Mouse (Mus musculus): ENCODE data around the gene Olfr1501. TPM values are rescaled to one million over a fixed set of nuclear protein-coding genes. Genes with fewer than 3 reads are reported as not detected.
"Not testable (repeated sequence)": the region's sequence is repeated elsewhere in the genome, so short reads cannot be mapped to it uniquely, and the experiment has no call there.

Gene Olfr1501
- not detected in 2 replicates for polyA plus RNA-seq (2015; fragmentation: Nextera tagmentation; extraction: Ambion mirVana)

DNA sequence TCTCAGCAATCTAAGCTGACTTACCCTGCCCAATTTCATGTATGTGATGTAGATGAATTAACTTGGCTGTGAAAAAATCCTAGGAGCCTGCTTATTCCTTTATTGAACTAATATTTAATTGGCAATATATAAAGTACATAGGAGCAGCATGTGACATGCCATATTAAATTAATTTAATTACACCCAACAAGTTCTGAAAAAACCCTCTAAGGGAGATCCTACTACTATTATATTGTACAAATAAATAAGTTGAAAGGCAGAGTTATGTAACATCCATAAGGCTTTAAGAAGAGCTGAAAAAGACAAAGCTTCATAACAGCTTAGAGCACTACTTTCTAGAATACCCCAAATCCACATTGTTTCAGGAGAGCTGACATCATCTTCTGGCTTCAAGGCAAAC lies at the start of gene Olfr1501:
Gene Olfr1501, minus strand, starts transcription at position 101 of the 400 bp plus-strand sequence.
- H3K4me2 ChIP-seq (ENCODE audit: low read length); ATAC-seq (replicated peaks; ENCODE audit: low FRiP score, low read depth); H3K9me3 ChIP-seq (replicated peaks; ENCODE audit: low read length); H3K4me1 ChIP-seq (replicated peaks; ENCODE audit: insufficient read depth, low read length); H3K36me3 ChIP-seq (ENCODE audit: insufficient read depth, low read length); H3K4me3 ChIP-seq (replicated peaks; ENCODE audit: low read depth, low read length); H3K9ac ChIP-seq (ENCODE audit: low read depth, low read length); H3K27me3 ChIP-seq (ENCODE audit: insufficient read depth, low read length); H3K27ac ChIP-seq; DNase-seq (ENCODE audit: low spot score): not testable (repeated sequence)

DNA sequence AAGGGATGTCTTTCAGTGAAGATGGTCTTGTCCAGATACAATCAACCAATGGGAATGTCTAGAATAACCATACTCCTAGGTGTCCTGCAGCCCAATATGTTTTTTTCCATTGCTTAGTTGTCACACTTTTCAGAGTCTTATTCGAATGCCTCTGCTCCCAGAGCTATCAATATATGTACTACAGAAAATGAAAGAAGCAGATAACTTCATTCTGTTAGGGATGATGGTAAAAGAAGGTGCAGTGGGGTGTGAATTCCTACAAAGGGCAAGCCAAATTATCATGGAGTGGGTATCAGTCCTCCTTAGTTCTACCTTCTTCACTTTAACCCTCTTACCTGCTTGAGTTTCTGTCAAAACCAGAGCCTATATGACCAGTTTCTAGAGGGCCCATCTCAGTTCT lies 47.3 kb upstream of the Olfr1501 start, which contains the start of gene Olfr1504:
Gene Olfr1504, minus strand, starts transcription at position 101 of the 400 bp plus-strand sequence.
- Histone ChIP-seq H3K4me2 (ENCODE audit: low read length) (no peak within 1 kb of the TSS), H3K36me3 (ENCODE audit: insufficient read depth, low read length) (no peaks in the 10 kb centered on the region), H3K9ac (ENCODE audit: low read depth, low read length) (no peak within 1 kb of the TSS), H3K27ac (no peak within 1 kb of the TSS), H3K27me3 (ENCODE audit: insufficient read depth, low read length) (no peaks in the 10 kb centered on the region), H3K4me3 (replicated peaks; ENCODE audit: low read depth, low read length) (no peak within 1 kb of the TSS), H3K4me1 (replicated peaks; ENCODE audit: insufficient read depth, low read length) (no peaks in the 10 kb centered on the region), H3K9me3 (replicated peaks; ENCODE audit: low read length) (no peaks in the 10 kb centered on the region)
- no peak for DNase-seq (ENCODE audit: low spot score)
- no peak for ATAC-seq (replicated peaks; ENCODE audit: low FRiP score, low read depth)
- 67% methylated on average over 1 of the region's 1 CpGs for WGBS
- no peak for TF ChIP-seq CTCF (IDR thresholded peaks at IDR 0.05; ENCODE audit: low read depth)

DNA sequence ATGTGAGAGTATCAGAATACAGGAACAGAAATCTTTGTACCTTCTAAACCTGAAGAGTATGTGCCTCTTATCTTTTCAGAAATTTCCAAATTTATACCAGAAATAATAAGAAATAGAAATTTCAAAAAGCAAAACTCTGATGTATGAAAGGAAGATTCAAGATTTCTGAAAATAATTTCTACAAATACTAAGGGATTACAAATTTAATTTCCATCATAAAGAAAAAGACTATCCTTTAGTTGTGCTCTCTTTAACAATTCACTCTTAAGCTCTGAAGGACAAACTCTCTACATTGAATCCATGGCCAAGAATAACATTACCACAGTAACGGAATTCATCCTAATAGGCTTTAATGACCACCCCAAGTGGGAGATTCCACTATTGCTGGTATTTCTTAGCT lies 11.0 kb upstream of the Olfr1501 start, which contains the start of gene Olfr1502:
Gene Olfr1502, plus strand, starts transcription at position 301 of the 400 bp plus-strand sequence.
- Histone ChIP-seq H3K27me3 (ENCODE audit: insufficient read depth, low read length) (no peaks in the 10 kb centered on the region), H3K9ac (ENCODE audit: low read depth, low read length) (no peak within 1 kb of the TSS), H3K4me3 (replicated peaks; ENCODE audit: low read depth, low read length) (no peak within 1 kb of the TSS), H3K4me2 (ENCODE audit: low read length) (no peak within 1 kb of the TSS), H3K27ac (no peak within 1 kb of the TSS), H3K9me3 (replicated peaks; ENCODE audit: low read length) (no peaks in the 10 kb centered on the region), H3K4me1 (replicated peaks; ENCODE audit: insufficient read depth, low read length) (no peaks in the 10 kb centered on the region), H3K36me3 (ENCODE audit: insufficient read depth, low read length) (no peaks in the 10 kb centered on the region)
- ATAC-seq (replicated peaks; ENCODE audit: low FRiP score, low read depth), result no peak
- no peak for DNase-seq (ENCODE audit: low spot score)
- 74% methylated on average over 1 of the region's 1 CpGs for WGBS
- no peak for TF ChIP-seq CTCF (IDR thresholded peaks at IDR 0.05; ENCODE audit: low read depth)

DNA sequence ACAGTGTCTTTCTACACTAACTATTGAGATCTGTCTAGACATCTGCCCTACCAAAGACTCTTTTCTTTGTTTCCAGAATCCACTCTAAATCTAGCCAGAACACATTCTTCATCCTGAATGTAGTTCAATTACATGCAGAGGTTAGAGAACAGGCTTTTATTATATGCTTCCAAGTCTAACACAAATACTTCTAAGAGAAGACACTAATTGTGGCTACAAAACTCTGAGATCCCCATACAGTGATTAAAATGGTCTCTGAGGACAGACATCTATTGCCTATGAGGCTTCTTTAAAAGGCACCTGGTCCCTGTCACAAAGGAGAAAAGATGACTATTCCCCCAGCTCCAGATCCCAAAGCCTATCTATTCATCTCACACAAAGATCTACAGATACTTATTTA lies 20.1 kb downstream of the Olfr1501 start, which contains the start of gene Olfr1500:
Gene Olfr1500, minus strand, starts transcription at position 101 of the 400 bp plus-strand sequence.
- no peak within 1 kb of the TSS for H3K27ac ChIP-seq
- H3K4me1 ChIP-seq (replicated peaks; ENCODE audit: insufficient read depth, low read length), result no peaks in the 10 kb centered on the region
- no peaks in the 10 kb centered on the region for H3K9me3 ChIP-seq (replicated peaks; ENCODE audit: low read length)
- no peaks in the 10 kb centered on the region for H3K36me3 ChIP-seq (ENCODE audit: insufficient read depth, low read length)
- H3K27me3 ChIP-seq (ENCODE audit: insufficient read depth, low read length), result no peaks in the 10 kb centered on the region
- H3K4me2 ChIP-seq (ENCODE audit: low read length), result no peak within 1 kb of the TSS
- H3K4me3 ChIP-seq (replicated peaks; ENCODE audit: low read depth, low read length), result no peak within 1 kb of the TSS
- no peak within 1 kb of the TSS for H3K9ac ChIP-seq (ENCODE audit: low read depth, low read length)
- no peak for TF ChIP-seq CTCF (IDR thresholded peaks at IDR 0.05; ENCODE audit: low read depth)
- ATAC-seq (replicated peaks; ENCODE audit: low FRiP score, low read depth), result no peak
- no peak for DNase-seq (ENCODE audit: low spot score)

DNA sequence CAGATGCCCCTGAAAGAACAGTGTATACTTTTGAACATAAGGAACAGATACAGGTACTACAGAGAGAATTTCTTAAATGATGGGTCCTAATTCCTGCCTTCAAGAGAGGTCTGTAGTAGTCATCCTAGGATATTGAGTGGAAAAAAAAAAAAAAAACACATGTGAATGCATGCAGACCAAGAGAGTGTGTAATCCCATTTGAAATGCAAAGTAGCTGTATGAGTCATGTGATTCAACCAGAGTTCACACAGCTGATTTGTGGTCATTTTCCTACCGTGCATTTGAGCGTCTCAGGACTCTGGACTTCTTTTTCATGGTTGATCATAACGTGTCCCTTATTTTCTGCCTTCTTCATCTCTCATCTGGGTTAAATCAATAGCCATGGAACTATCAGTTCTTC lies 22.0 kb downstream of the Olfr1501 start:
- ATAC-seq (replicated peaks; ENCODE audit: low FRiP score, low read depth) (no peak), DNase-seq (ENCODE audit: low spot score) (no peak)
- no peak for TF ChIP-seq CTCF (IDR thresholded peaks at IDR 0.05; ENCODE audit: low read depth)
- H3K4me2 ChIP-seq (ENCODE audit: low read length), result no peak overlapping the region
- no peak overlapping the region for H3K9ac ChIP-seq (ENCODE audit: low read depth, low read length)
- no peaks in the 10 kb centered on the region for H3K9me3 ChIP-seq (replicated peaks; ENCODE audit: low read length)
- no peaks in the 10 kb centered on the region for H3K4me1 ChIP-seq (replicated peaks; ENCODE audit: insufficient read depth, low read length)
- no peaks in the 10 kb centered on the region for H3K36me3 ChIP-seq (ENCODE audit: insufficient read depth, low read length)
- 77% methylated on average over 3 of the region's 3 CpGs for WGBS
- no peak overlapping the region for H3K27ac ChIP-seq
- H3K27me3 ChIP-seq (ENCODE audit: insufficient read depth, low read length), result no peaks in the 10 kb centered on the region
- no peak overlapping the region for H3K4me3 ChIP-seq (replicated peaks; ENCODE audit: low read depth, low read length)

DNA sequence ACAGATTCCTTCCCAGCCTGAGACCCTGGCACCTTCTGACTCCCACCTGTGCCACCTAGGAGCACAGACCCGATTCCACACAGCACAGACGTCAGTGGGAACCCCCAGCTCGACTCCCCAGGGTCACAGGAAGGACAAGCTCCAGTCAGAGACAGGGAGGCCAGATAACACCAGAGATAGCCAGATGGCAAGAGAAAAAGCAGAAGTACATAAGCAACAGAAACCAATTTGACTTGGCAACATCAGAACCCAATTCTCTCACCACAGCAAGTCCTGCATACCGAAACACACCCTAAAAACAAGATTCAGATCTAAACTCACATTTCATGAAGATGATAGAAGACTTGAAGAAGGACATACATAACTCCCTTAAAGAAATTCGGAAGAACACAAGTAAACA lies 29.6 kb downstream of the Olfr1501 start:
- Histone ChIP-seq H3K4me3 (replicated peaks; ENCODE audit: low read depth, low read length) (no peak overlapping the region), H3K9ac (ENCODE audit: low read depth, low read length) (no peak overlapping the region), H3K4me1 (replicated peaks; ENCODE audit: insufficient read depth, low read length) (no peaks in the 10 kb centered on the region), H3K27me3 (ENCODE audit: insufficient read depth, low read length) (no peaks in the 10 kb centered on the region), H3K9me3 (replicated peaks; ENCODE audit: low read length) (no peaks in the 10 kb centered on the region), H3K27ac (no peak overlapping the region), H3K4me2 (ENCODE audit: low read length) (no peak overlapping the region), H3K36me3 (ENCODE audit: insufficient read depth, low read length) (no peaks in the 10 kb centered on the region)
- WGBS, result 69% methylated on average over 5 of the region's 5 CpGs
- ATAC-seq (replicated peaks; ENCODE audit: low FRiP score, low read depth) (no peak), DNase-seq (ENCODE audit: low spot score) (no peak)
- TF ChIP-seq CTCF (IDR thresholded peaks at IDR 0.05; ENCODE audit: low read depth), result no peak

DNA sequence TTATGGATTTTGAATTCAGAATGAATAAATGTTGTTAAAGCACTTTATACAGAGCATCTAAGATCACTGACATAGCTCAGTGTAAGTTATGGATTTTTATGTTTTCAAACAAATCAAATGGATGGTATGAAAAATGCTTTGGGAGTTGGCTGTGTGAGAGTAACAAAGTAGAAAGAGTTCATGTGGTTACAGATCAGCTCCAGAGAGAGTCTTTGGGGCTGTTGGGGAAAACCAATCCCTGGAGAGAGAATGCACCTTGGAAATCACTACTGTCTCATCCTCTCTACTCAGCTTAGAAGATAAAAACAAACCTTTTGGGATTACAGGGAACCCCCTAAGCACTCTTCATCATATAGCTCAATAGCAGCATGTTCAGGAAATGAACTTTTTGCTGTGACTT lies 31.1 kb downstream of the Olfr1501 start, which contains the start of gene Olfr1499:
Gene Olfr1499, minus strand, starts transcription at position 101 of the 400 bp plus-strand sequence.
- no peak within 1 kb of the TSS for H3K27ac ChIP-seq
- no peaks in the 10 kb centered on the region for H3K36me3 ChIP-seq (ENCODE audit: insufficient read depth, low read length)
- H3K9me3 ChIP-seq (replicated peaks; ENCODE audit: low read length), result no peaks in the 10 kb centered on the region
- no peaks in the 10 kb centered on the region for H3K4me1 ChIP-seq (replicated peaks; ENCODE audit: insufficient read depth, low read length)
- no peak within 1 kb of the TSS for H3K4me2 ChIP-seq (ENCODE audit: low read length)
- H3K9ac ChIP-seq (ENCODE audit: low read depth, low read length), result no peak within 1 kb of the TSS
- DNase-seq (ENCODE audit: low spot score) (no peak), ATAC-seq (replicated peaks; ENCODE audit: low FRiP score, low read depth) (no peak)
- no peak within 1 kb of the TSS for H3K4me3 ChIP-seq (replicated peaks; ENCODE audit: low read depth, low read length)
- no peak for TF ChIP-seq CTCF (IDR thresholded peaks at IDR 0.05; ENCODE audit: low read depth)
- no peaks in the 10 kb centered on the region for H3K27me3 ChIP-seq (ENCODE audit: insufficient read depth, low read length)
